Mouse (Mus musculus) cerebellum, adult 8-10 months (tissue): ENCODE data around the gene Sec31a.
"Not testable (repeated sequence)": the region's sequence is repeated elsewhere in the genome, so short reads cannot be mapped to it uniquely, and the experiment has no call there.

Experiments
- DNase-seq: peaks from one replicate; pipeline ENCODE4 v3.0.0; 2022

The Sec31a gene

DNA sequence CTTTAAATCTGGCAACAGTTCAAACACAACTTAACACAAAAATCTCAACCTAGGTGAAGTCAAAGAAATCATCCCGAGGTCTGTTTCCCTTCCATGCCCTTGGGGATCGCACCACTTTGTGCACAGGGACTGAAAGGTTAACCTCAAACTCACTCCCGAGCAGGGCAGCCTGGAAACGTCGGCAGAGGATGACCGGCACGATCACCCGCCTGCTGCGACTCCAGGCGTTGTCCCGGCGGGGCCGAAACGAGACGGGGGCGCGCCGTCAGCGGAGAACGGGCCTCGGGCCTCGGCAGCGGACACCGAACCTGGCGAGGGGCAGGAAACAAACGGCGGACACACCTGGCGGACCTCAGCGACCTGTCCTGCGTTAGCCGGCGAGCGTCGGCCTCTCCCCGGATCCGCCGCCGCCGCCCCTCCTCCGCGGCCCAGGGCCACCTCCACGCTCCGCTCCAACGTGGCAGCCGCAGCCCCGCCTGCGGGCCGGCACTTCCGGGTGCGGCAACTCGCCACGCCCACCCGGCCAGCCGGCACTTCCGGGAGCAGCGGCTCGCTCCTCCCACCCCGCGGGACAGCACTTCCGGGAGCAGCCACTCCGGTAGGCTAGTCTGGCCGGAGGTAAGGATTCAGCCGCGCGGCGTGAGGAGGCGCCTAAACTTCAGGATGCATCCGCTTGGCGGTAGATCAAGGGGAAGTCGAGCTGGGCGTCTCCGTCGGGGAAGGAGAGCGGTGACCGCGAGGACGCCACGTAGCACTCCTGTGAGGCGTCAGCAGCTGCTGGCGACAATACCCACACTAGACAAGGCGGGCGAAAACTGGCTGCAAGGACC lies at the start of gene Sec31a:
Sec31a (minus strand) TSS at position 474 of the 830 bp plus-strand sequence.
- peak; percentile 96 for DNase-seq

GRCm38 (mm10) chr5:100462374-100462773 lies 46.3 kb upstream of the Sec31a start:
- no peak for DNase-seq

DNA sequence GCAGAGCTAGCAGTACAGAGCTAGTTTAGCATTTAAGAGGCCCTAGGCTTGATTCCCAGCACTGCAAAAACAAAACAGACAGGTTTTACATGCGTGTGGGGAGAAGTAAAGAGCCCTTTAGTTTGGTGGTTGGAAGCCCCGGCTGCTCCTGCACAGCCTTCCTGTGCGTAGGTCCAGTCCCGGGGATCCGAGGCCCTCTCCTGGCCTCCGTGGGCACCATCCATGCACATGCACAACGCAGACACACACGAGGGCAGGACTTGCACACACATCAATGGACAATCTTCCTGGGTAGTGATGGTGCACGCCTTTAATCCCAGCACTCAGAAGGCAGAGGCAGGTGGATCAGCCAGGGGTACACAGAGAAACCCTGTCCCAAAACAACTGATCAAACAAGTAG lies 45.5 kb upstream of the Sec31a start:
- DNase-seq = no peak

- DNase-seq = no peak
Measured at GRCm38 (mm10) chr5:100459468-100459867, 43.4 kb upstream of the Sec31a start.

- DNase-seq = no peak
Measured at GRCm38 (mm10) chr5:100451871-100452270, 35.8 kb upstream of the Sec31a start.

GRCm38 (mm10) chr5:100438796-100439195 lies 22.8 kb upstream of the Sec31a start:
- DNase-seq = no peak

- no peak for DNase-seq
Measured at GRCm38 (mm10) chr5:100437917-100438316, 21.9 kb upstream of the Sec31a start.

- no peak for DNase-seq
Measured at GRCm38 (mm10) chr5:100437086-100437485, 21.1 kb upstream of the Sec31a start.

- no peak for DNase-seq
Measured at GRCm38 (mm10) chr5:100430966-100431365, 14.9 kb upstream of the Sec31a start.

DNA sequence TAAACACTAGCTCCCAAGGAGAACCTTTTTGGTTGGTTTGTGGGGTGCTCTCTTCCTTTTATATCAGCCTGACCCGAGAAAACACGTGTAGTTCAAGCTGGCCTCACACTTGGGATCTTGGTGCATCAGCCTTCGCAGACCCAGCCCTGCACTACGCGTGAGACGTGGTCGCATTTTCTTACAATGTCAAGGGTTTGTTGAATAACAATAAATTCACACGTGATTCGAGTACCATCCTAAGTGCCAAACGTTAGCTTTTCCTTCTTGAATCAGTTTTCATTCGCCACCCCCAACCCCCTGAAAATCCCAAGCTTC lies 14.0 kb upstream of the Sec31a start:
- DNase-seq = no peak

DNA sequence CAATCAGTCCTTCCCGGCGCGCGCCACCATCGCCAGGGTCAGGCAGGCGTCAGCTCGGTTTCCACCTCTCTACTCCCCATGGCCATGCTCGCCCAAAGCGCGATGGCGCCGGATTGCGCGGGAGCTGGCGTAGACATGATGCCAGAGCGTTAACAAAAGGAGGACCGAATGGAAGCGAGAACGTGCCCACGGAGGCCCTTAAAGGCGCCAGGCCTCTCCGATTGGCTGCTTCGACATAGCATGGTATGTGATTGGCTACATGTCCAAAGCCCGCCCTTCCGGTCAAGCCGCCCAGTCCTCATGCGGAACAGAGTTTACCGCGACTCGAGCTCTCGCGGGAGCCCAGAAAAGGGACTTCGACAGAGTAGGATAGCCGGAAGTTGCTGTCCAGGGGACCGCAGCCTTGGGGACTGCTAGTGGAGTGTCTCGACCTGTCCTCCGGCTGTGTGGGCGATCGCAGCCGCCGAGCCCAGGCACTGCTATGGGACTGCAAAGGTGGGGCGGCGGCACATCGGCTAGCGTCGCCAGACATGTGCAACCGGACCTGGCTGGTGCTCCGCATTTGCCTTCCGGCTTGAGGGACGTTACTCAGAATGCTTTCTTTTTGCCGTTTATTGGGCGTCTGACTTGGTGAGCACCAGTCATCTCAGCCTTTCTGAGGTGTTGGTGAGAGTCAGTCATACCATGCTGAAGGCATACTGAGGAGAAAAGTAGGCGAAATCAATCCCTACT lies 13.5 kb upstream of the Sec31a start:
- DNase-seq = peak; percentile 88

GRCm38 (mm10) chr5:100428734-100429343 lies 12.8 kb upstream of the Sec31a start:
- no peak for DNase-seq

DNA sequence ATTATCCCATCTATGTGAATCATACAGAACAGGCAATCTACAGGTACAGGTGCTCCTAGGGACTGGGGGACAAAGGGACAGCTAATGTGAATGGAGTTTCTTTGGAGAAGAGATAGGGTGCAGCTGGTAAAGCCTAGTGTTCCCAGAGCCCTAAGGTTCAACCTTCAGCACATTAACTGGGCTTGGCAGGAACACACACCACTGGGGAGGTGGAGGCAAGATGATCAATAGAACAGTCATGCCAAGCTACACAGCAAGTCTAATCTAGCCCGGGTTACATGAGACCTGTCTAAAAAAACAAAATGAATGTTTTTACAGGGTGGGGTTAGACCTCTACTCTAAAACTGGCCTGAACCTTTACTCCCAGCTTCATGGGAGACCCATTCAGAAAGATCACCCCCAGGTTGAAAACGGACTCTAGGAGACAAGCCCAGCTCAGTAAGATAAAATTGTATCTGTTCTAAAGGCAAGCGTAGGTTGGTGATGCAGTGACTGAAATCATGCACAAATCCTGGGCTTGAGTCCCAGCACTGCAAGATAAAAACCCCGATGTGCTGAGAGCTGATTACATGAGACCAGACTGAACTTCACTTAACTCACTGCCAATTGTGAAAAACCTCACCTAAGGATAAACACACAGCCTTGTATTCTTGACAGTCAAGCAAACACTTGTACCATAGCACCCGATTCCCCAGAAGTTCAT lies 12.1 kb upstream of the Sec31a start:
- DNase-seq = no peak

DNA sequence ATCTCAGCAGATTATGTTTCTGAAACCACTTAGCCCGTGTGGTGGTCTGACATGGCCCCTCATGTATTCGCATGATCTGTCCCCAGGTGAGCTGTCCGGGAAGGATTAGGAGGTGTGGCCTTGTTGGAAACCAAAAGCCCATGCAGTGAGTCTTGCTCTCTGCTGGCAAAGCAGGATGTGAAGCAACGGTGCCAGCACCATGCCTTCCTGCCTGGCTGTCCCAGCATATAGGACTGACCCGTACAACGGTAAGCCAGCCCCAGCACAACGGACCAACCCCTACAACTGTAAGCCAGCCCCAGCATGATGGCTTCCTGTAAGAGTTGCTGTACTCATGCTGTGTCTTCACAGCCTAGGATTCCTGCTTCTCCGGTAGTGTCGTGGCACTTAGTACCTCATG lies 11.2 kb upstream of the Sec31a start:
- no peak for DNase-seq

- not testable (repeated sequence) for DNase-seq
Measured at GRCm38 (mm10) chr5:100425823-100426222, 9.8 kb upstream of the Sec31a start.

DNA sequence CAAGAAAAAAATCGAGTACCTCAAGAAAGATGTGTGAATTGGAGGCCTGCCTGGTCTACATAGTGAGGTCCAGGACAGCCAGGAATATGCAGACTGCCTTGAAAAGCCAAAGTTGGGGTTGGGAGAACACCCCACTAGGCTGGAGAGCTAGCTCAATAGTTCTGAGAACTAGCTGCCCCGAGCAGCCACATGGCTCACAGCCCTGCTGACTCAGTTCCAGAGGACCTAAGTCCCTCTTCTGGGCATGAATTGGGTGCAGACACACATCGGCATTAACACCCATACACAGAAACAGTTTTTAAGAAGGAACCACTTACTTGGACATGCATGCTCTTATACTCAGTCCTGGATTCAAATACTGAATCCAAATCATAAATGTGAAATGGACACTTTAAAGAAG lies 8.2 kb upstream of the Sec31a start:
- no peak for DNase-seq

- no peak for DNase-seq
Measured at GRCm38 (mm10) chr5:100423626-100424025, 7.6 kb upstream of the Sec31a start.

DNA sequence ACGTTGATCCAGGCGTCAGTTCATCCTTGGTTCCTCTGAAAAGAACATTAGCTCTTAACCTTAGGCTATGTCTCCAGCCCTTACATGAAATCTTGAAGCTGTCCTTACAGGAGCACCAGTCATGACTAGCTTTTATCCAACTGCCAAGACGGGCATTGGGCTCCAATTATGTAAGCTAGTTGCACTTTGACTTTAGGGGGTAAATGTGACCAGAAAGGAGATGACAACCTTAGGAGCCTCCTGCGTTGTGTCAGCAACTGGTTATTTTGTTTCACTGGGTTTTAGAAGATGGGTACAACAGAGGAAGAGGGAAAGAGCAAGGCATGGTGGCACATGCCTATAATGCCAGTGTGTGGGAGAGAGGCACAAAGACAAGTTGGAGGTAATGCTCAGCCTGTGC lies 2.8 kb upstream of the Sec31a start:
- DNase-seq = no peak

DNA sequence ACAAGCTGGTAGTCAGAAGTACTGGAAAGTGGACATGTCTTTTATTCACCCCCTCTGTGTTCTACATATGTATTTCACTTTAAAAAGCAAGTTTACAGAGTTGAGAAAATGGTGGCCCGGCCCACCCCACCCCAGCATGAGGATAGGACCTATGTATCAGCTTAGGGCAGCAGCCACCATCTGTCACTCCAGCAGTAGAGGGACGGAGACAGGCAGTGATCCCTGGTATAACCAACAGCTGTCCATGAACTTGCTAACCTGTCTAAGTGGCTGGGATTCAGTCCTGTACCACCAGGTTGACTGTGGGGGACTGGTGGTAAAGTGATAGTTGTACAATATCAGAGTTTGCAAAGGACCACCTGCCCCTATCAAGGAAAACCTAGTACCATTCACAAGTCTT lies 2.0 kb upstream of the Sec31a start:
- no peak for DNase-seq

DNA sequence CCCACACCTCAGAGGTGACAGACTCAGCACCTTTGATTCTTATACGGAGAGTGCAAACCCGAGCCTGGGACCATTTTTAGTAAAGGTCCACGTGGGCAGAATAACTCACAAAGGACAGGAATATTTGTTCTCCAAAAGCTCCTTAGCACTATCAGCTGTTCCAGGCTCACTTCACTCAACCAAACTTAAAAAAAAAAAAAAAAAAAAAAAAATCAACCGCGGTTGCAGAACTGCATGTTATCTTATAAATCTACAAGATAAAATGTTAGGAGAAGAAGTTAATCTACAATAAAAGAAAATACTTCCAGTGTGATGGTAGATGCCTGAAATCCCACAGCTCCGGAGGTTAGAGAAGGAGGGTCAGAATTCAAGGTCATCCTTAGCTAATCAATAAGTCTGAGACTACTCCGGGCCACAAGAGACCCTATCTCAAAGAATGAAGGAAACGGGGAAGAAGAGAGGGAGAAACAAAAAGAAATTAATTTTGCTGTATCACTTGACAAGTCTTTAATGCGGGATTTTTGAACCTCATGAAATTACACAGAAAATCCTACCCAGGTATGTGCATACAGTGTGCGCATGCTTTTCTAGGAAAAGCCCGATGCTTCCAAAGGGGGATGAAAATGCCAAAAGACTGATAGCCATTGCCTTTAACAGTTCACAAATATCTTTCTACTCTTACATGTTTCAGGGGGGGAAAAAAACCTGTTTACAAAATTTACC lies 1.4 kb downstream of the Sec31a start:
- DNase-seq = no peak

GRCm38 (mm10) chr5:100412886-100413285 lies 3.1 kb downstream of the Sec31a start:
- DNase-seq = no peak

DNA sequence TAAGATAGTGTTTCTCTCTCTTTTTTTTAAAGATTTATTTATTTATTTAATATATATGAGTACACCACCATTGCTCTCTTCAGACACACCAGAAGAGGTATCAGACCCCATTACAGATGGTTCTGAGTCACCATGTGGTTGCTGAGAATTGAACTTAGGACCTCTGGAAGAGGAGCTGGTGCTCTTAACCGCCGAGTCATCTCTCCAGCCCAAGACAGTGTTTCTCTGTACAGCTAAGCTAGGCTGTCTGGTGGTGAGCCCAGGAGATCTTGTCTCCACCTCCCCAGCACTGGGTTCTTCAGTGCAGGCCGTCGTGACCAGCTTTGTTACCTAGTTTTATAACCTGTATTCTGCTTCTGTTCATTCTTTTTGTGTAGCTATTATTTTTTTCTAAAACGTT lies 5.8 kb downstream of the Sec31a start:
- no peak for DNase-seq

DNA sequence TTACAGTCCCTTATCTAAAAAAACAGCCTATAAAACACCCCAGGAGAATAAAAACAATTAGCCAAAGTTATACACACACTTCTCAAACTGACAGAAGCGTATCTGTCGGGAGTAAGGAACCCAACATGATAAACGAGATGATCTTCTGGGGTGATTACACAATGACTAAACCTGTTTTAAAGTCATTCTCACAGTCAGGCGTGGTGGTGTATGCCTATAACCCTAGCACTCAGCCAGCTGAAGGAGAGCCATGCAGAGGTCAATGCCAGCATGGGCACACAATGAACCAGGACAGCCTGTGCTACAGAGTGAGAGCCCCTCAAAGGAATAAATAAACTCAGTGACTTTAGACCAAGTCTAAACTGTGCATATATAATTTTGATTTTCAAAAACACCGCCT lies 7.5 kb downstream of the Sec31a start:
- no peak for DNase-seq
